Mouse (Mus musculus): ENCODE results near the gene Rnaseh2a.
A peak's percentile ranks its signal among the peaks of the same experiment; 100 is the strongest.

The Rnaseh2a gene

GRCm38 (mm10) chr8:84967532-84968304 is 1.8 kb downstream of the Rnaseh2a start:
- no peak for DNase-seq (ENCODE audit: low spot score)

GRCm38 (mm10) chr8:84966603-84967002 is 3.0 kb downstream of the Rnaseh2a start:
- no peak for DNase-seq (ENCODE audit: low spot score)

- DNase-seq (ENCODE audit: low spot score), result peak; percentile 95
Measured at GRCm38 (mm10) chr8:84965731-84966291, 3.8 kb downstream of the Rnaseh2a start.

- DNase-seq (ENCODE audit: low spot score), result no peak
Measured at GRCm38 (mm10) chr8:84963952-84964351, 5.6 kb downstream of the Rnaseh2a start.

GRCm38 (mm10) chr8:84959811-84960210 is 9.8 kb downstream of the Rnaseh2a start:
- DNase-seq (ENCODE audit: low spot score), result no peak

GRCm38 (mm10) chr8:84956768-84957167 is 12.8 kb downstream of the Rnaseh2a start:
- DNase-seq (ENCODE audit: low spot score), result peak; percentile 76

- DNase-seq (ENCODE audit: low spot score), result peak; percentile 63
Measured at GRCm38 (mm10) chr8:84952612-84953255, 16.8 kb downstream of the Rnaseh2a start.

GRCm38 (mm10) chr8:84949753-84950152 is 19.8 kb downstream of the Rnaseh2a start:
- DNase-seq (ENCODE audit: low spot score), result no peak

GRCm38 (mm10) chr8:84947241-84947545 is 22.4 kb downstream of the Rnaseh2a start:
- no peak for DNase-seq (ENCODE audit: low spot score)

GRCm38 (mm10) chr8:84946528-84947240 is 22.9 kb downstream of the Rnaseh2a start, which contains the start of gene Rtbdn:
TSS of gene Rtbdn (plus strand) at chr8:84946991.
- no peak for DNase-seq (ENCODE audit: low spot score)

- DNase-seq (ENCODE audit: low spot score), result no peak
Measured at GRCm38 (mm10) chr8:84945633-84946527, 23.7 kb downstream of the Rnaseh2a start.

GRCm38 (mm10) chr8:84945235-84945632 is 24.3 kb downstream of the Rnaseh2a start:
- no peak for DNase-seq (ENCODE audit: low spot score)

GRCm38 (mm10) chr8:84944478-84945160 is 24.9 kb downstream of the Rnaseh2a start:
- no peak for DNase-seq (ENCODE audit: low spot score)

- DNase-seq (ENCODE audit: low spot score), result no peak
Measured at GRCm38 (mm10) chr8:84943699-84944098, 25.9 kb downstream of the Rnaseh2a start.

GRCm38 (mm10) chr8:84937620-84938485 is 31.7 kb downstream of the Rnaseh2a start:
- no peak for DNase-seq (ENCODE audit: low spot score)

GRCm38 (mm10) chr8:84936962-84937546 is 32.5 kb downstream of the Rnaseh2a start, which contains the start of gene Mast1:
TSS of gene Mast1 (minus strand) at chr8:84937359.
- DNase-seq (ENCODE audit: low spot score), result peak; percentile 49

GRCm38 (mm10) chr8:84936041-84936961 is 33.3 kb downstream of the Rnaseh2a start:
- DNase-seq (ENCODE audit: low spot score), result no peak

- DNase-seq (ENCODE audit: low spot score), result no peak
Measured at GRCm38 (mm10) chr8:84935489-84935888, 34.1 kb downstream of the Rnaseh2a start.
